Mouse (Mus musculus) liver, embryonic 14.5 days (tissue): ENCODE measurements around the gene Mrps12. TPM values are rescaled to one million over a fixed set of nuclear protein-coding genes. Genes with fewer than 3 reads are reported as not detected.

ENCODE experiments used
- ATAC-seq: fragments of 200-750 bp; cut with Nextera tagmentation; 2 replicates; pipeline ENCODE4 v1.8.0; 2017; ENCODE audit warnings: moderate number of reproducible peaks, mild to moderate bottlenecking, moderate library complexity; ENCODE audit not compliant: insufficient read depth
- DNase-seq, 3 experiments: peaks; one replicate each; pipeline ENCODE4 v3.0.0-alpha.2; 2012 to 2013; ENCODE audit warnings: low read depth in 3 of 3, low spot score in 3 of 3
- H3K27ac ChIP-seq: fragments of 300-500 bp; sonication (generic); 2 replicates; pipeline ENCODE4 v1.5.1; 2014; ENCODE audit warnings: moderate library complexity, mild to moderate bottlenecking, control low read depth, inconsistent platforms
- H3K27me3 ChIP-seq: fragments of 300-500 bp; sonication (generic); 2 replicates; pipeline ENCODE4 v1.6.1; 2014; ENCODE audit warnings: mild to moderate bottlenecking, low read length, moderate library complexity; ENCODE audit not compliant: control insufficient read depth, insufficient read depth
- H3K36me3 ChIP-seq: fragments of 300-500 bp; sonication (generic); replicated peaks from 2 replicates; pipeline ENCODE4 v1.6.1; 2014; ENCODE audit warnings: low read depth; ENCODE audit not compliant: control insufficient read depth, insufficient read depth
- H3K4me1 ChIP-seq, 2 experiments: fragments of 200-500 bp in 1 of 2; fragments of 300-500 bp in 1 of 2; sonication (generic) in 1 of 2; replicated peaks; 2 replicates each; pipeline ENCODE4 v1.6.1; 2012 to 2014; ENCODE audit warnings: antibody characterized with exemption in 1 of 2, inconsistent platforms in 1 of 2, low read length in 1 of 2; ENCODE audit not compliant: control insufficient read depth in 2 of 2, insufficient read depth in 2 of 2
- H3K4me2 ChIP-seq: fragments of 300-500 bp; sonication (generic); 2 replicates; pipeline ENCODE4 v1.6.1; 2014; ENCODE audit warnings: low read depth, mild to moderate bottlenecking, control low read depth, moderate library complexity
- H3K4me3 ChIP-seq, 2 experiments: fragments of 200-500 bp in 1 of 2; fragments of 300-500 bp in 1 of 2; sonication (generic) in 1 of 2; 2 replicates each; pipeline ENCODE4 v1.5.1; 2012 to 2014; ENCODE audit warnings: low read depth in 2 of 2, low read length in 2 of 2, mild to moderate bottlenecking in 2 of 2, control low read depth in 1 of 2, inconsistent platforms in 1 of 2, moderate library complexity in 1 of 2; ENCODE audit not compliant: insufficient read depth in 1 of 2
- H3K9ac ChIP-seq: fragments of 300-500 bp; sonication (generic); replicated peaks from 2 replicates; pipeline ENCODE4 v1.6.1; 2014; ENCODE audit warnings: mild to moderate bottlenecking, control low read depth, moderate library complexity
- H3K9me3 ChIP-seq: fragments of 300-500 bp; sonication (generic); 2 replicates; pipeline ENCODE4 v1.6.1; 2016; ENCODE audit warnings: low read length, mixed read lengths; ENCODE audit not compliant: control insufficient read depth
- CTCF ChIP-seq: IDR thresholded peaks from 2 replicates; pipeline ENCODE4 v1.5.1; 2016; ENCODE audit warnings: antibody characterized with exemption, low read depth, control low read depth
- EP300 ChIP-seq: IDR thresholded peaks from 2 replicates; pipeline ENCODE4 v1.6.1; 2016; ENCODE audit warnings: antibody characterized with exemption, low read depth
- WGBS: fragments of 180-500 bp; shearing (Covaris S2); extraction: QIAGEN DNeasy Blood & Tissue Kit; methylation state at CpG from one replicate; pipeline ENCODE4 v1.1.7; 2014; ENCODE audit not compliant: insufficient replicate concordance; 5-methylcytosine and 5-hydroxymethylcytosine counted together
- polyA plus RNA-seq, 2 experiments: library from polyadenylated mRNA; depleted of rRNA in 1 of 2; stranded (reverse) in 1 of 2; unstranded in 1 of 2; fragments of >200 nt; fragmentation: Nextera tagmentation in 1 of 2; extraction: Ambion mirVana in 1 of 2; gene quantifications; 2 replicates each; pipeline versions ENCODE4 v1.2.1 to v1.2.3; 2012 to 2014

Mrps12 gene
- polyA plus RNA-seq, 2 experiments: 46.2 to 82.5 TPM

DNA sequence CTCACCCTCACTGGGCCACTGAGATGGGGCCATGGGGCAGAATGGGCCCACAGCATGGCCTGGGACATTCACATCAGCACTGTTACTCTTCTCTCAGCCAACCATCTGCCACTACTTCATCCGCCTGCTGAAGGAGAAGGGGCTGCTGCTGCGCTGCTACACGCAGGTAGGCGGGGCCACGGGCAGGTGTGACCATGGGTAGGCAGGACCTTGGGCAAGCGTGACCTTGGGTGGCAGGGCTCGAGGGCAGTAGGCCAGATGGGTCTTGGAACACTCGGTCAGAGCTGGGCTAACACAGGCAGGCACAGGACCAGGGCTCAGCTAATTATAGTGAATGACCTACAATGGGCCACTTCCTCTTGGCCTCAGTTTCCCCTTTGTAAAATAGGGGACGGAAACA, 37.2 kb upstream of the Mrps12 start:
- Histone ChIP-seq H3K4me3 (no peak overlapping the region), H3K4me1 (peaks cover 2 to 6% of the 10 kb centered on the region in 2 experiments), H3K27ac (no peak overlapping the region), H3K36me3 (no peaks in the 10 kb centered on the region), H3K9me3 (no peaks in the 10 kb centered on the region), H3K4me2 (no peak overlapping the region), H3K9ac (no peak overlapping the region), H3K27me3 (no peaks in the 10 kb centered on the region)
- 79% methylated on average over 9 of the region's 9 CpGs for WGBS
- ATAC-seq (no peak), DNase-seq (no peak)
- TF ChIP-seq EP300: no peak
- no peak for TF ChIP-seq CTCF

DNA sequence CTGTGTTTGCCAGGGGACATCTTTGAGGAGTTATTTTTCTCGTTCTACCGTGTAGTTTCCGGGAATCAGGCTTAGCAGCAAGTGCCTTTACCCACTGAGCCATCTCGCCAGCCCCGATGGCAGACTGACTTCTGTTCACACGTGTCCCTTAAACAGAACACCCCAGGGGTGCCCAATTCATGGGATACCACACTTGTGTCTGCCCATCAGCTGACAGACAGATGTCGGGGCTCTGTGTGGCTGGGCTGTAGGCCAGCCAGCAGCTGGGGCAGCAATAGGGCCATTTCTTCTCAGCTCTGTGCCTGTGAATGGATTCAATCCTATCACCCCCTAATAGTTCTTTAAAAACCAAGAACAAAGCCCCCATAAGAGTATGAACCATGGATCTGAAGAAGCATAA, 33.5 kb upstream of the Mrps12 start:
- no peak for ATAC-seq
- Histone ChIP-seq H3K9ac (no peak overlapping the region), H3K4me2 (no peak overlapping the region), H3K4me1 (peaks cover 4 to 6% of the 10 kb centered on the region in 2 experiments; a peak in 3 of 4 replicates), H3K36me3 (no peaks in the 10 kb centered on the region), H3K4me3 (no peak overlapping the region), H3K9me3 (no peaks in the 10 kb centered on the region), H3K27me3 (no peaks in the 10 kb centered on the region), H3K27ac (no peak overlapping the region)
- WGBS: 78% methylated on average over 7 of the region's 7 CpGs
- DNase-seq: no peak
- TF ChIP-seq EP300 (no peak), CTCF (no peak)

DNA sequence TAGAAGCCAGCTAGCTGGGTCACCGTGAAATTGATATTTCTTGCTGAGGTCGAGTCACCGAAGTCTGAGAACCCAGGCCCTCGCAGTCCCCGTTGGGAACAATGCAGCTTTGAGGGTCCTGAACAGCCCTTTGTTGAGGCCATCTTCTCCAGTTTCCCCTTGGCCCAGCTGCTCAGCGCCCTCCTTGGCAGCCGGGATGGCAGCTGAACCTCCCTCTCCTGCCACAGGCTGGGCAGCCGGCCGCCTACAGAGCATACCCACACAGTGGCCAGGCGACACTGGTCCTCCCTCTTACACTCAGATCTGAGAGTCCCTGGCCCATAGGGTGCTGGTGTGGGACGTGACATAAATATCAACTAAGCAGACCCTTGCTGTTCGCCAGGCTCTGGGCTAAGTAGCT, 32.5 kb upstream of the Mrps12 start:
- Histone ChIP-seq H3K4me1 (peaks cover 7 to 11% of the 10 kb centered on the region in 2 experiments), H3K27me3 (no peaks in the 10 kb centered on the region), H3K9ac (no peak overlapping the region), H3K4me3 (no peak overlapping the region), H3K9me3 (no peaks in the 10 kb centered on the region), H3K36me3 (no peaks in the 10 kb centered on the region), H3K4me2 (no peak overlapping the region), H3K27ac (no peak overlapping the region)
- DNase-seq (no peak), ATAC-seq (no peak)
- no peak for TF ChIP-seq CTCF
- no peak for TF ChIP-seq EP300
- WGBS: 82% methylated on average over 12 of the region's 12 CpGs

DNA sequence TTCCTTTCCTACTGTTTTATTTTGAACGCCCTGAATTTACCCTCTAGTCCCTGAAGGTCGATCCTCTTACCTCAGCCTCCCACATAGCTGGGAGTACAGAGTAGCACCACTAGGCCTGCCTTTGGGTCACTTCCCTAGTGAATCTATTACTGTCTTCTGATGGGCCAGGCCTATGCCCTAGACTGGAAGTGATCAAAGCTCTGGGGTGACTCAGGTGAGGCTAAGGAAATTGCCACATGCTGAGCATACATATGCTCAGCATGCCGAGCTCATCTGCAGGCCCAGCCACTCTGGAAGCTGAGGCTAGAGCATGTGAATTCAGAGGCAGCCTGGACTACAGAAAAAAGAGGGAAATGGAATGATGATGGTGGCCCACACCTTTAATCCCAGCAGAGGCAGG, 31.5 kb upstream of the Mrps12 start:
- Histone ChIP-seq H3K4me1 (peaks cover 7 to 11% of the 10 kb centered on the region in 2 experiments), H3K27ac (no peak overlapping the region), H3K27me3 (no peaks in the 10 kb centered on the region), H3K9me3 (no peaks in the 10 kb centered on the region), H3K9ac (no peak overlapping the region), H3K4me2 (no peak overlapping the region), H3K4me3 (no peak overlapping the region), H3K36me3 (no peaks in the 10 kb centered on the region)
- DNase-seq (no peak), ATAC-seq (no peak)
- no peak for TF ChIP-seq EP300
- TF ChIP-seq CTCF: no peak
- 70% methylated on average over 3 of the region's 3 CpGs for WGBS

DNA sequence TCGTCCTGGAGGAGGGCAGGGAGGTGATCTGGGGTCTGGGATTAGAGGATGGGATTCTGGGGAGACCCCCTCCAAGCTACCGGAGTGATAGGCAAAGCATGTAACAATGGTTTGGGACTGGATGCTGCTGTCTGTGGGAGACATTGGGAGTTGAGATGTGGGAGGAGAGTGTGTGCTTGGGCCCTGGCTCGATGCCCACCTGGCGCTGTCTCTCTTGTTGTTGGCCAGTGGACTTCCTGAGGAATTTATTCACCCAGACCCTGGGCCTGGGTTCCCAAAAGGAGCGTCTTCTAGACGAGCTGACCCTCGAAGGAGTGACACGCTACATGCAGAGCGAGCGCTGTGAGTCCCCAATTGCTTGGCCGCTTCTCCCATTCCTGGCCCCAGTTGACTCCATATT, 30.2 kb upstream of the Mrps12 start:
- WGBS: 84% methylated on average over 11 of the region's 11 CpGs
- ATAC-seq: no peak
- TF ChIP-seq CTCF: no peak
- no peak for TF ChIP-seq EP300

More for the DNA sequence above, 30.2 kb upstream of the Mrps12 start:
- H3K27ac ChIP-seq: no peak overlapping the region
- H3K27me3 ChIP-seq: no peaks in the 10 kb centered on the region
- no peaks in the 10 kb centered on the region for H3K9me3 ChIP-seq
- H3K4me1 ChIP-seq: peaks cover 16 to 20% of the 10 kb centered on the region in 2 experiments
- no peak for DNase-seq
- H3K4me3 ChIP-seq: no peak overlapping the region
- H3K4me2 ChIP-seq: no peak overlapping the region
- H3K9ac ChIP-seq: no peak overlapping the region
- no peaks in the 10 kb centered on the region for H3K36me3 ChIP-seq
